Mouse (Mus musculus) liver, embryonic 12.5 days (tissue): Measurements from ENCODE around the gene Clba1. TPM values are rescaled to one million over a fixed set of nuclear protein-coding genes. Genes with fewer than 3 reads are reported as not detected.
A peak's percentile ranks its signal among the peaks of the same experiment; 100 is the strongest.

Experiments
- ATAC-seq: fragments of 200-750 bp; cut with Nextera tagmentation; 2 replicates; pipeline ENCODE4 v1.8.0; 2017; ENCODE audit warnings: moderate number of reproducible peaks, mild to moderate bottlenecking, moderate library complexity
- H3K27ac ChIP-seq: fragments of 300-500 bp; sonication (generic); 2 replicates; pipeline ENCODE4 v1.5.1; 2016; ENCODE audit warnings: mild to moderate bottlenecking
- H3K27me3 ChIP-seq: fragments of 300-500 bp; sonication (generic); replicated peaks from 2 replicates; pipeline ENCODE4 v1.6.1; 2016; ENCODE audit warnings: mild to moderate bottlenecking, moderate library complexity
- H3K36me3 ChIP-seq: fragments of 300-500 bp; sonication (generic); 2 replicates; pipeline ENCODE4 v1.6.1; 2016; ENCODE audit warnings: mild to moderate bottlenecking, moderate library complexity
- H3K4me1 ChIP-seq: fragments of 300-500 bp; sonication (generic); 2 replicates; pipeline ENCODE4 v1.6.1; 2016
- H3K4me2 ChIP-seq: fragments of 300-500 bp; sonication (generic); 2 replicates; pipeline ENCODE4 v1.6.1; 2016; ENCODE audit warnings: mild to moderate bottlenecking, moderate library complexity
- H3K4me3 ChIP-seq: fragments of 300-500 bp; sonication (generic); 2 replicates; pipeline ENCODE4 v1.5.1; 2016; ENCODE audit warnings: mild to moderate bottlenecking, moderate library complexity
- H3K9ac ChIP-seq: fragments of 300-500 bp; sonication (generic); 2 replicates; pipeline ENCODE4 v1.6.1; 2016; ENCODE audit warnings: mild to moderate bottlenecking, moderate library complexity
- H3K9me3 ChIP-seq: fragments of 300-500 bp; sonication (generic); replicated peaks from 2 replicates; pipeline ENCODE4 v1.6.1; 2016; ENCODE audit warnings: mild to moderate bottlenecking, moderate library complexity
- WGBS: fragments of 180-500 bp; shearing (Covaris S2); methylation state at CpG from one replicate; pipeline ENCODE4 v1.1.7; 2016; ENCODE audit not compliant: insufficient replicate concordance; 5-methylcytosine and 5-hydroxymethylcytosine counted together
- polyA plus RNA-seq: library from polyadenylated mRNA; unstranded; fragments of >200 nt; fragmentation: Nextera tagmentation; extraction: Ambion mirVana; gene quantifications from 2 replicates; pipeline ENCODE4 v1.2.1, GENCODE M21; 2016

Gene Clba1
- polyA plus RNA-seq, 1 experiment from 2014 or later, result 1.2 TPM

DNA sequence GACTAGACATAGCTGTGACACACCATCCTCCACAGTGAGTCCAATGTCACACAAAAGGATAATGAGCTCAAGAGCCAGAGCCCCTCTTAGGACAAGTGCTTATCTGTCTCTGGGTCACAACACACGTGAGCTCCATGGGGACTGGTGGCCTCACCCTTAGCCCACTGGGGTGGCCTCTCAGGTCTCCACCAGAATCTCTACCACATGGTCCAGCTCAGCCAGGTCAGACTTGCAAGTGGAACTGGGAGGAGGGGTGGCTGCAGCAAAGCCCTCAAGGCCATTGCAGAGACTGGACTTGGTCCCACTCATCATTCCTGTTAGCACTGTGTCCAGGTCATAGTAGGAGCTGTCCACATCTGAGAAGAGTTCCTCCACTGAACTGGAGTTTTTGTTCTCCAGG, 12.5 kb downstream of the Clba1 start:
- no peaks in the 10 kb centered on the region for H3K9me3 ChIP-seq
- peaks cover 58% of the 10 kb centered on the region for H3K4me1 ChIP-seq
- WGBS, result 22% methylated on average over 1 of the region's 1 CpGs
- H3K27me3 ChIP-seq, result no peaks in the 10 kb centered on the region
- peaks cover 97% of the 10 kb centered on the region for H3K36me3 ChIP-seq
- no peak overlapping the region for H3K27ac ChIP-seq
- H3K4me3 ChIP-seq, result no peak overlapping the region
- no peak; the same call in 1 of the 2 replicates for ATAC-seq
- H3K9ac ChIP-seq, result no peak overlapping the region; the same call in 1 of the 2 replicates
- no peak overlapping the region for H3K4me2 ChIP-seq

DNA sequence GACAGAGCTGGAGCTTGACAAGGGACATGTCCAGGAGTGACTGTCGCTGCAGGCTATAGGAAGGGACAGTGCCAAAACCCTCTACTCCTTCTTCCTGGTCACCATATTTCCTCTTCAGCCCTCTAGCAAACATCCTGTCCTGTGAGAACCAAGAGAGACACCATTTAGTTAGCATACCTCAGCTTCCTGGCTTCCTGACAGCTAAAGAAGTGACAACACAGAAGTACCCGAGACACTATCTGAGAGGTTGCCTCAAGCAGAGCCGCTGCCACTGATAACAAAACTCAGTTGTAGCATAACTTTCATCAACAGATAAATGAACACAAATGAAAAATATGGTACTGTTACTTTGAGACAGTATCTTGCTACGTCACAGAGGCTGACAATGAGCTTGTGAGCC, 13.2 kb downstream of the Clba1 start:
- H3K36me3 ChIP-seq, result peaks cover 97% of the 10 kb centered on the region

GRCm38 (mm10) chr12:112822676-112823075, 13.9 kb downstream of the Clba1 start:
- Histone ChIP-seq H3K9me3 (no peaks in the 10 kb centered on the region), H3K4me3 (no peak overlapping the region), H3K27me3 (no peaks in the 10 kb centered on the region), H3K9ac (no peak overlapping the region; the same call in 1 of the 2 replicates), H3K27ac (no peak overlapping the region), H3K36me3 (peaks cover 97% of the 10 kb centered on the region), H3K4me1 (peaks cover 73% of the 10 kb centered on the region), H3K4me2 (peak overlapping the region; percentile 24)
- no peak for ATAC-seq
- 65% methylated on average over 2 of the region's 2 CpGs for WGBS

More for the DNA sequence above, 13.2 kb downstream of the Clba1 start:
- Histone ChIP-seq H3K4me2 (0 out of 2 replicates have a peak overlapping the region, but pooled peaks have one; percentile 15), H3K9ac (no peak overlapping the region), H3K27ac (no peak overlapping the region), H3K27me3 (no peaks in the 10 kb centered on the region), H3K4me1 (peaks cover 66% of the 10 kb centered on the region), H3K4me3 (peak overlapping the region; percentile 3; the same call in 1 of the 2 replicates), H3K9me3 (no peaks in the 10 kb centered on the region)
- 36% methylated on average over 4 of the region's 4 CpGs for WGBS
- no peak for ATAC-seq

DNA sequence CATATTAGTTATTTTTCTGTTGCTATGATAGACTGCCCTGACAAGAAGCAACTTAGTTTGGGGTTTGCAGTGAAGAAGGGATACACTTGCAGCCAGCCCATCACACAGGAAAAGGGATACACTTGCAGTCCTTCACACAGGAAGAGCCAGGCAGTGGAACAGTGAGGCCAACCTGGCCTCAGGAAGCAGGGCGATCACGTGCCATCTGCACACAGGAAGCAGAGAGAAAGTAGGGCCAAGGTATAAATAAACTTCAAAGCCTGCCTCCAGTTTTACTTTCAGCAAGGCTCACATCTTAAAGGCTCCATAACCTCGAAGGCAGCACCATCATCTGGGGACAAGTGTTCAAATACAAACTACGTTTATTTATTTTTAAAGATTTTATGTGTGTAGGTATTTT, 14.5 kb downstream of the Clba1 start:
- no peaks in the 10 kb centered on the region for H3K9me3 ChIP-seq
- H3K4me1 ChIP-seq, result peaks cover 78% of the 10 kb centered on the region
- no peak overlapping the region for H3K4me3 ChIP-seq
- H3K27ac ChIP-seq, result no peak overlapping the region
- H3K9ac ChIP-seq, result peak overlapping the region; percentile 33; the same call in 1 of the 2 replicates
- WGBS, result 45% methylated on average over 4 of the region's 4 CpGs
- H3K4me2 ChIP-seq, result peak overlapping the region; percentile 71
- no peak for ATAC-seq
- no peaks in the 10 kb centered on the region for H3K27me3 ChIP-seq
- H3K36me3 ChIP-seq, result peaks cover 97% of the 10 kb centered on the region

- H3K27me3 ChIP-seq, result no peaks in the 10 kb centered on the region
- H3K36me3 ChIP-seq, result peaks cover 72% of the 10 kb centered on the region
- 0 out of 2 replicates have a peak overlapping the region, but pooled peaks have one; percentile 7 for H3K27ac ChIP-seq
- H3K4me3 ChIP-seq, result peak overlapping the region; percentile 93; the same call in 1 of the 2 replicates
- H3K9ac ChIP-seq, result peak overlapping the region; percentile 97
- H3K4me1 ChIP-seq, result peaks cover 81% of the 10 kb centered on the region
- peak overlapping the region; percentile 71 for H3K4me2 ChIP-seq
- no peak for ATAC-seq
- H3K9me3 ChIP-seq, result no peaks in the 10 kb centered on the region
- WGBS, result 73% methylated on average over 5 of the region's 5 CpGs
These were observed 17.2 kb downstream of the Clba1 start for GRCm38 (mm10) chr12:112825901-112826300.

GRCm38 (mm10) chr12:112828501-112829243, 19.9 kb downstream of the Clba1 start:
- Histone ChIP-seq H3K27me3 (no peaks in the 10 kb centered on the region), H3K36me3 (peaks cover 61% of the 10 kb centered on the region), H3K4me1 (peaks cover 63% of the 10 kb centered on the region), H3K4me2 (peak overlapping the region; percentile 71), H3K27ac (peak overlapping the region; percentile 93), H3K4me3 (peak overlapping the region; percentile 93), H3K9ac (peak overlapping the region; percentile 97), H3K9me3 (no peaks in the 10 kb centered on the region)
- ATAC-seq, result peak; percentile 73
- WGBS, result under 1% methylated on average over 49 of the region's 51 CpGs

- H3K9me3 ChIP-seq, result no peaks in the 10 kb centered on the region
- 1% methylated on average over 55 of the region's 72 CpGs for WGBS
These were observed 20.6 kb downstream of the Clba1 start, which contains the start of gene Cdca4 for GRCm38 (mm10) chr12:112829244-112829864. Cdca4 (minus strand) TSS chr12:112829423.

DNA sequence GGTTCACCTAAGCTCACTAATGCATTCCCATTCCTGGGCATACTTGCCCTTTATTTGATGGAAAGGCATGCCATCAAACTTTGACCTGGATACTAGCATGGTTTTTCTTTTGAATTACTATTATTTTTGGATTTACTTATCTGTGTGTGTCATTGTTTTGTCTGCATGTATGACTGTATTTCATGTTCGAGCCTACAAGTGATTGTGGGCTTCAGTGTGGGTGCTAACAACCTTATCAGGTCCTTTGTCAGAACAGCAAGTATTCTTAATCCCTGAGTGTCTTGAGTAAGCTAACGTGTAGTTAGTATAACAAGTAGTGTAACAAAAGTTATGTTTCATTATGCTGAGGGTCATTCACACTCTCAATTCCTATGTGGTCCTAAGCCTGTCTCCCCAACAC, 21.4 kb downstream of the Clba1 start:
- peak overlapping the region; percentile 93 for H3K4me3 ChIP-seq
- H3K36me3 ChIP-seq, result peaks cover 46% of the 10 kb centered on the region
- H3K27me3 ChIP-seq, result no peaks in the 10 kb centered on the region
- H3K9ac ChIP-seq, result peak overlapping the region; percentile 75
- no peaks in the 10 kb centered on the region for H3K9me3 ChIP-seq
- peaks cover 55% of the 10 kb centered on the region for H3K4me1 ChIP-seq
- H3K4me2 ChIP-seq, result peak overlapping the region; percentile 79
- ATAC-seq, result no peak
- WGBS, result 20% methylated on average over 2 of the region's 2 CpGs
- peak overlapping the region; percentile 79 for H3K27ac ChIP-seq

More at GRCm38 (mm10) chr12:112829244-112829864, 20.6 kb downstream of the Clba1 start, which contains the start of gene Cdca4:
- peak within 1 kb of the TSS; percentile 93 for H3K4me3 ChIP-seq
- H3K9ac ChIP-seq, result peak within 1 kb of the TSS; percentile 97
- H3K27me3 ChIP-seq, result no peaks in the 10 kb centered on the region
- H3K4me2 ChIP-seq, result peak within 1 kb of the TSS; percentile 79
- H3K4me1 ChIP-seq, result peaks cover 63% of the 10 kb centered on the region
- peak; percentile 94 for ATAC-seq
- H3K27ac ChIP-seq, result peak within 1 kb of the TSS; percentile 93
- peaks cover 54% of the 10 kb centered on the region for H3K36me3 ChIP-seq

GRCm38 (mm10) chr12:112830570-112830969, 21.8 kb downstream of the Clba1 start:
- Histone ChIP-seq H3K36me3 (peaks cover 43% of the 10 kb centered on the region), H3K9me3 (no peaks in the 10 kb centered on the region), H3K27me3 (no peaks in the 10 kb centered on the region), H3K27ac (peak overlapping the region; percentile 79; the same call in 1 of the 2 replicates), H3K4me2 (peak overlapping the region; percentile 79), H3K4me3 (peak overlapping the region; percentile 93), H3K4me1 (peaks cover 51% of the 10 kb centered on the region), H3K9ac (peak overlapping the region; percentile 75)
- ATAC-seq, result no peak
- 76% methylated on average over 3 of the region's 3 CpGs for WGBS

DNA sequence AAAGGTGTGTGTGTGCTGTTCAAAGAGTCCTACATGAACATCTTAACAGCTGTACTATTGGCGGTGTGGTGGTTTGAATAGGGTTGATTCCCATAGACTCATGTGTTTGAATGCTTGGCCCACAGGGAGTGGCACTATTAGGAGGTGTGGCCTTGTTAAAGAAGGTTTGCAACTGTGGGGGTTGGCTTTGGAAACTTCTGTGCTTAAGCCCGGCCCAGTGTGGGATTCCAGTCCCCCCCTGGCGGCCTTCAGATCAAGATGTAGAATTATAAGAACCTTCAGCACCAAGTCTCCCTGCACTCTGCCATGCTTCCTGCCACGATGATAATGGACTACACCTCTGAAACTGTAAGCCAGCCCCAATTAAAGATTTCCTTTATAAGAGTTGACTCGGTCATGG, 23.7 kb downstream of the Clba1 start:
- Histone ChIP-seq H3K27me3 (no peaks in the 10 kb centered on the region), H3K27ac (no peak overlapping the region), H3K4me1 (peaks cover 32% of the 10 kb centered on the region), H3K9me3 (no peaks in the 10 kb centered on the region), H3K36me3 (peaks cover 24% of the 10 kb centered on the region), H3K4me2 (no peak overlapping the region), H3K4me3 (no peak overlapping the region), H3K9ac (no peak overlapping the region)
- no peak for ATAC-seq
- 64% methylated on average over 5 of the region's 5 CpGs for WGBS

DNA sequence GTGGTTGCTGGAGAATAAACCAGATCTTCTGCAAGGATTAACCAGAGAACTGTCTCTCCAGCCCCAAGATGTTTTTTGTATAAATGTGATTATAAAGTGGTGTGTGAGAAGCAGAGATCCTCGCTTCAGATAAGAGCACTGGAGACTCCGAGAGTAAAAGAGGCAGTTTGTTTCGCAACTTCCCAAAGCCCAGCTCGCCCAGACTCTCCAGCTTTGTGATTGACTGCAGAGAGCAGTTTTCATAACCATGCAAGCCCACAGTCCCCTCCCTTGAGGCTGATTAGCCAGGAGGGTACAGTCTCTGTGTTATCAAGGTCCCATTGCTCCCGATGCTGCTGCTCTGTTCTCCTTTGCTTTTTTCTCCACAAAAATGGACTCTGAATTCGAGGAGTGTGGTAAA, 24.8 kb downstream of the Clba1 start:
- Histone ChIP-seq H3K4me2 (no peak overlapping the region), H3K4me3 (no peak overlapping the region), H3K36me3 (peaks cover 15% of the 10 kb centered on the region), H3K9me3 (no peaks in the 10 kb centered on the region), H3K27ac (0 out of 2 replicates have a peak overlapping the region, but pooled peaks have one; percentile 25), H3K4me1 (peaks cover 25% of the 10 kb centered on the region), H3K27me3 (no peaks in the 10 kb centered on the region), H3K9ac (no peak overlapping the region)
- WGBS, result 18% methylated on average over 6 of the region's 6 CpGs
- ATAC-seq, result no peak

DNA sequence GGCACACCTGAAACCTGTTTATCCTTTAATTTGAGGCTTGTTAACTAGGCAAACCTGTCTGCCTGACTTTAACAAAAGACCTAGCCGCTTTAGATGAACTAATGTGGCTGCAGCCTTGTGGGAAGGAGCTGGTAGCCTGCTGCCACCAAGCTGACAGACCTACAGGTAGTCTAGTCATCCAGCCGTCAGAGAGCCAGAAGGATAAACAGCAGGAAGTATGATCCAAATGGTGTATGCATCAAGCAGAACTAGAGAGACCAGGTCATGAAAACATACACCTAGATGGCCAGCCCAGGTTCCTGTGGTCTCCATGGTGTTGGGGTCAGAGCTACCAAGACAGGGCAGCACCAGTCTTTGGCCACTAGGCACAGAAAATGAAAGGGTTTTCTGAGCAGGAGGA, 26.3 kb downstream of the Clba1 start:
- no peak for ATAC-seq
- no peak overlapping the region for H3K4me3 ChIP-seq
- H3K27ac ChIP-seq, result no peak overlapping the region
- H3K4me1 ChIP-seq, result peaks cover 24% of the 10 kb centered on the region
- H3K9ac ChIP-seq, result no peak overlapping the region
- peaks cover 15% of the 10 kb centered on the region for H3K36me3 ChIP-seq
- no peak overlapping the region for H3K4me2 ChIP-seq
- no peaks in the 10 kb centered on the region for H3K27me3 ChIP-seq
- WGBS, result 56% methylated on average over 2 of the region's 2 CpGs
- H3K9me3 ChIP-seq, result 0 out of 2 replicates have a peak, but pooled peaks cover 3% of the 10 kb centered on the region
